Mouse (Mus musculus) embryonic fibroblast, embryonic 13.5 days (primary cell): ENCODE data around the gene Specc1.

Source experiments
- CTCF ChIP-seq: IDR thresholded peaks from 2 replicates; pipeline ENCODE4 v1.5.1; 2011; ENCODE audit warnings: mild to moderate bottlenecking, control low read depth, low read length, moderate library complexity, borderline replicate concordance; ENCODE audit not compliant: insufficient read depth
- POLR2A ChIP-seq: IDR thresholded peaks from 2 replicates; pipeline ENCODE4 v1.6.1; 2011; ENCODE audit warnings: low read depth, mild to moderate bottlenecking, control low read depth, low read length, moderate library complexity

DNA sequence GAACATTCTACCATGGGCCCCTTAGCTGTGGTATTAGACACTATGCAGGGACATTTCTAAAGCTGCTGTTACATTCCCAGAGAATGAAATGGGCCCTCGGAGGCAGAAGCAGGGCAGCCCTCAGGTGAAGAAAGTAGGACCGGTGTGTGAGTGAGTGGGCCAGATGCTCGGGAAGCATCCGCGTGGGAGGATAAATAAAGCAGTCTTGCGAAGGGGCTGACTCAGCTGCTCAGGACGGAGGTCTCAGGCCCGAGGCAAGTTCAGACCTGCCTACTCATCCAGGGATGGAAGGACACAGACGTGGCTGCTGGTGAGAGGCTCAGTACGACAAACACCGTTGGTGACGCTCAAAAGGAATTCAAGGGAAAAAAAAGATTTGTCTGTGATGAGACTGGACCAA is 312.5 kb downstream of the Specc1 start:
- TF ChIP-seq POLR2A (no peak), CTCF (no peak)
